Mouse (Mus musculus) lung, postnatal 0 days (tissue): ENCODE measurements around the gene Bicdl1.

Experiments
- CTCF ChIP-seq: IDR thresholded peaks from 2 replicates; pipeline ENCODE4 v1.5.1; 2016; ENCODE audit warnings: antibody characterized with exemption, mild to moderate bottlenecking
- EP300 ChIP-seq: IDR thresholded peaks from 2 replicates; pipeline ENCODE4 v1.6.1; 2016; ENCODE audit warnings: antibody characterized with exemption, mild to moderate bottlenecking, control low read depth

- TF ChIP-seq EP300 (no peak), CTCF (no peak)
These were observed 24.1 kb upstream of the Bicdl1 start for GRCm38 (mm10) chr5:115755501-115755900.
